Mouse (Mus musculus) G1E (cell line): Measurements from ENCODE around the gene Snai1. TPM values are rescaled to one million over a fixed set of nuclear protein-coding genes. Genes with fewer than 3 reads are reported as not detected.

ENCODE experiments used
- ATAC-seq: 2 replicates; pipeline ENCODE4 v1.8.0; 2016; ENCODE audit warnings: mild to moderate bottlenecking; ENCODE audit not compliant: insufficient number of reproducible peaks, poor library complexity, low FRiP score, severe bottlenecking; ENCODE audit errors: extremely low read depth
- DNase-seq: peaks from one replicate; pipeline ENCODE4 v3.0.0; 2012; ENCODE audit warnings: low spot score
- H3K27me3 ChIP-seq: 2 replicates; pipeline ENCODE4 v1.6.1; 2012; ENCODE audit warnings: mild to moderate bottlenecking, low read length, inconsistent platforms; ENCODE audit not compliant: insufficient read depth
- H3K36me3 ChIP-seq: replicated peaks from 2 replicates; pipeline ENCODE3; 2012; ENCODE audit warnings: mild to moderate bottlenecking, inconsistent platforms
- H3K4me1 ChIP-seq: 2 replicates; pipeline ENCODE4 v1.6.1; 2012; ENCODE audit warnings: low read depth, low read length, inconsistent platforms, mixed read lengths; ENCODE audit not compliant: insufficient read depth
- H3K4me3 ChIP-seq: 2 replicates; pipeline ENCODE4 v1.5.1; 2012; ENCODE audit warnings: low read depth, mild to moderate bottlenecking, inconsistent platforms, low read length, moderate library complexity, mixed read lengths
- H3K9me3 ChIP-seq: replicated peaks from 2 replicates; pipeline ENCODE4 v1.6.1; 2012; ENCODE audit warnings: inconsistent platforms
- CTCF ChIP-seq: IDR thresholded peaks from 2 replicates; pipeline ENCODE4 v1.5.1; 2012; ENCODE audit warnings: low read depth, low read length, inconsistent platforms, mixed read lengths
- GATA1 ChIP-seq: IDR thresholded peaks from 2 replicates; pipeline ENCODE4 v1.6.1; 2012; ENCODE audit warnings: borderline replicate concordance, low read length, inconsistent platforms, mixed read lengths
- GATA2 ChIP-seq: IDR thresholded peaks from 2 replicates; pipeline ENCODE4 v1.6.1; 2012; ENCODE audit warnings: low read depth, low read length, inconsistent platforms, borderline replicate concordance
- POLR2AphosphoS5 ChIP-seq: IDR thresholded peaks from 2 replicates; pipeline ENCODE4 v1.6.1; 2012; ENCODE audit warnings: low read depth, low read length, inconsistent platforms; ENCODE audit not compliant: insufficient replicate concordance
- TAL1 ChIP-seq: conservative IDR thresholded peaks from 2 replicates; pipeline ENCODE4 v1.6.1; 2012; ENCODE audit warnings: low read depth, low read length, inconsistent platforms, mixed read lengths
- polyA plus RNA-seq: library from polyadenylated mRNA; stranded (reverse); fragments of >175 nt; gene quantifications from 2 replicates; pipeline ENCODE4 v1.2.3, GENCODE M21; 2012
- total RNA-seq, 2 experiments: library from RNA; stranded (forward) in 1 of 2; stranded (reverse) in 1 of 2; fragments of 200-1000 nt in 1 of 2; fragments of >200 nt in 1 of 2; fragmentation: Nextera tagmentation in 1 of 2; gene quantifications; 2 replicates each; pipeline ENCODE4 v1.2.3; 2014 to 2017

Snai1 gene
- total and polyA plus RNA-seq, 3 experiments = not detected

DNA sequence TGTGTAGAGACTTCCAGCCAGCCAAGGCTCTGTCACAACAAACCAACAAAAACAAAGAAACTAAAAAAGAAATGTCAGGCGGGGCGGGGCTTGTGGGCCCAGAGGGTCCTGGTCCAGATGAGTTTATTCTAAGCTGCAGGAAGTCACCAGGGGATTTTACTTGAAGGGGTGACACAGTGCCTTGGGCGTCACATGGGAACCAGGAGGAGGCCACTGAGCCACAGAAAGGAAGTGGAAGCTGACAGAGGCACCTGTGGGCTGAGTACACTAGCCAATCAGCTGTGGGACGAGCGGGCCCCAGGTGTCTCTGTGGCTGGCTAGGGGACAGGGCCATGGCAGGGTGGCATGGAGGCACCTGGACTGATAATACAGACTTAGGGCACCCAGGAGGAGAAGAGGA, 17.8 kb downstream of the Snai1 start:
- TF ChIP-seq POLR2AphosphoS5 = no peak
- no peak for TF ChIP-seq GATA2
- TF ChIP-seq GATA1 = no peak
- TF ChIP-seq CTCF = no peak
- TF ChIP-seq TAL1 = no peak
- no peak for DNase-seq
- 0 out of 2 replicates have a peak, but pooled peaks cover 3% of the 10 kb centered on the region for H3K4me1 ChIP-seq
- H3K27me3 ChIP-seq = peaks cover 8% of the 10 kb centered on the region; the same call in 1 of the 2 replicates
- no peaks in the 10 kb centered on the region for H3K9me3 ChIP-seq
- ATAC-seq = no peak
- H3K4me3 ChIP-seq = no peak overlapping the region
- H3K36me3 ChIP-seq = no peaks in the 10 kb centered on the region

DNA sequence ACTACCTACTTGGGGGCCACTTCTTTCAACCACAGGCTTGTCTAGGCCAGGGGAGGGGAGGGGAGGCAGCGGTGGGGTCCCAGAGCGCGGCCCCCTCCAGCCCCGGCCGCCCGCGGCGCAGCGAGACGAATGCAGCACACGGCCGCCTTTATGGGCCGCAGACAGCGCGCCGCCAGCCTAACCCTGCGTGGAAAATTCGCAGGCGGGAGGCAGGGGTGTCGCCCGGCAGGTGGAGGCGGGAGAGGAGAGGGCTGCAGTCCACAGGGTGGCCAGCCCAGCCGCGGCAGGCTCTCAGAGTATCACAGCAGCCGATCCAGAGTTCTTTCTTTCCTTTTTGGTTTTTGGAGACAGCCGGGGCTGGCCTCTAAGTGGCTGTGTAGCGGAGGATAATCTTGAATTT, 21.4 kb downstream of the Snai1 start:
- no peaks in the 10 kb centered on the region for H3K9me3 ChIP-seq
- ATAC-seq (no peak), DNase-seq (no peak)
- peaks cover 3% of the 10 kb centered on the region; the same call in 1 of the 2 replicates for H3K4me1 ChIP-seq
- no peak for TF ChIP-seq GATA1
- no peak for TF ChIP-seq GATA2
- TF ChIP-seq TAL1 = no peak
- no peak for TF ChIP-seq CTCF
- no peak for TF ChIP-seq POLR2AphosphoS5
- H3K4me3 ChIP-seq = no peak overlapping the region
- H3K36me3 ChIP-seq = no peaks in the 10 kb centered on the region
- H3K27me3 ChIP-seq = peaks cover 7% of the 10 kb centered on the region; the same call in 1 of the 2 replicates

DNA sequence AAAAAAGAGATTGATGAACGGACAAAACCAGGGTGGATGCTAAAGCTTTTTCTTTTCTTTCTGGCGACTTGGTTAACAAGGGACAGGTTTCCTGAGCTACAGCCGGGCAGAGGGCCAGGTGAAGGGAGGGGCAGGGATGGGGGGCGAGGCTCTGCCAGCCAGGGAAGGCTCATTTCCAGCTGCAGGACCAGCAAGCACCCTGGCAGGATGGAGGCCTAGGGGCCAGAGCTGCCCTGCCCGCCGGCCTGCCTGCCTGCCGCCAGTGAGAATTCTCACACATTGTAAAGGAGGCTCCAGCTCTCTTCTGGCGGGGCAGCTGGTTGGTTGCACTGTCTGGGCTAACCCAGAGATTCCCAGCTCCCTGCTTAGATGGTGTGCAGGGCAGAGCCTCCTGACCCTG, 24.1 kb downstream of the Snai1 start:
- TF ChIP-seq TAL1 = no peak
- TF ChIP-seq GATA1 = no peak
- TF ChIP-seq POLR2AphosphoS5 = no peak
- no peak for TF ChIP-seq GATA2
- TF ChIP-seq CTCF = no peak
- Histone ChIP-seq H3K4me1 (peaks cover 9% of the 10 kb centered on the region), H3K9me3 (no peaks in the 10 kb centered on the region), H3K4me3 (no peak overlapping the region), H3K36me3 (no peaks in the 10 kb centered on the region), H3K27me3 (peaks cover 12% of the 10 kb centered on the region; the same call in 1 of the 2 replicates)
- ATAC-seq = no peak
- DNase-seq = no peak

DNA sequence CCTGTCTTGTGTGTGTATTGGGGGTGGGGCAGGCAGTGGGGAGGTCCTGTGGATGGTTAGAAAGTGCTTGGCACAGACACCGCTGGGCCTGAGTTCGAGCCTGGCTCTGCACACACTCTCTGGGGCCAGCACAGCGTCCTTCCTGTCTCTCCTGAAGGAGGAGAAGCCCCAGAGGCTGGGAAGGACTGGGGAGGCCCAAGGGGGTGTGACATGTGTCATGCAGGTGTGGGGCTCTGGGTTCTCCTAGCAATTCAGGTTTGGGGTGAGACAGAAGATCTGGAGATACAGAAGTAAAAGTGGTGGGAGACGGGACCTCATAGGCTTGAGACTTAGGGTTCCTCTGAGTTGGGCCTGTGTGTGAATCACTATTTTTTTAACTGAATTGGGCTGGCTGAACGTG, 25.0 kb downstream of the Snai1 start:
- H3K4me3 ChIP-seq = no peak overlapping the region
- DNase-seq (no peak), ATAC-seq (no peak)
- TF ChIP-seq CTCF = no peak
- no peak for TF ChIP-seq TAL1
- no peak for TF ChIP-seq POLR2AphosphoS5
- TF ChIP-seq GATA2 = no peak
- TF ChIP-seq GATA1 = no peak
- peaks cover 13% of the 10 kb centered on the region; the same call in 1 of the 2 replicates for H3K27me3 ChIP-seq
- peaks cover 9% of the 10 kb centered on the region for H3K4me1 ChIP-seq
- H3K36me3 ChIP-seq = no peaks in the 10 kb centered on the region
- no peaks in the 10 kb centered on the region for H3K9me3 ChIP-seq

DNA sequence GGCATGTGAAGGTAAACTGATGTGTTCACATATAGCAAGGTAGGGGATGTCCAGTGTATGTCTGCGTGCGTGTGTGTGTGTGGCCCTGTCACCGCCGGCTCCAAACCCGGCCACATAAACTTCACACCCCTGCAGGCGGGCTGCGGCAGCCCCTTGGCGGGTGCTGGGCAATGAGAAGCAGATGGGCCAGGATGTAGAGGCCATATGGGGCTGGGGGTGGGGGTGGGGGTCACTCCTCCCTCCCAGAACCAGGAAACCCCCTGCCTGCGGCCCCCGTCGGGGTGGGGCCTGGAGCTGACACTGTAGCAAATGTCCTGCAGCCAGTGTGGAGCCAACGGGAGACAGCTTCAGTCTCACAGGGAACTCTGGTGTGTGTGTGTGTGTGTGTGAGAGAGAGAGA, 25.7 kb downstream of the Snai1 start:
- Histone ChIP-seq H3K27me3 (peaks cover 16% of the 10 kb centered on the region; the same call in 1 of the 2 replicates), H3K4me1 (peaks cover 6% of the 10 kb centered on the region), H3K9me3 (no peaks in the 10 kb centered on the region), H3K4me3 (no peak overlapping the region), H3K36me3 (no peaks in the 10 kb centered on the region)
- ATAC-seq (no peak), DNase-seq (no peak)
- TF ChIP-seq POLR2AphosphoS5 (no peak), GATA2 (no peak), TAL1 (no peak), GATA1 (no peak), CTCF (no peak)

DNA sequence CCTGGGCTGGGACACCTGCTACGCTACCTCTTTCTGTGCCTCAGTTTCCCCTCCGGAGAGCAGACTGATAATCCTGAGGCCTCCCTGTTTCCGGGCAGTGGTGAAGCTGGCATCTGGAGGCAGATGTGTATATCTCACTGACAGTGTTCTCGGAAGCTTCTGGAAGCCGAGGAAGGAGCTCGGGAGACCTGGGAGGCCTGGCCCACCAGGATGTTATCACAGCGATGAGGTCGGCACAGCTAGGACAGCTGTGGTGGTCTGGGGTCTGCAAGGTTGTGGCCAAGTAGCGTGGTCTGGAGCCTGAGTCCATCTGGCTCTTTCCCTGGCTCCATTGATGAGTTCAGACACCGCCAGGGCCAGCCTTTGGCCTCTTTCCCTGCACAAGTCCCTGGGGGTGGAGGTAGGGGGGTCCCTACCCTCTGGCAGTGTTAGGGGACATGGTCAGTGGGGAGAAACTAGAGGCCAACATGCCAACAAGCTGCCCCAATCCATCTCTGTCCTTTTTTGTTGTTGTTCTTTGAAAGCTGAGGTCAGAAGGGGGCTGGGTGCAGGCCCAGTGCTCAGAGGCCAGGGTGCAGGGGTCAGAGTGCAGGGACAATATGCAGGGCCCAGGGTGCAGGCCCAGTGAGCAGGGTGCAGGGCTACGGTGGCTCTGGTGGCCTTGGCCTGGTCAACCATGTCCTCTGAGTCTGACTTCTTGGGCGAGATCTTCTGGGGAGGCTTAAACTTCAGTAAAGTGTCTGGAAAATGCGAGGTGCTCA, 26.7 kb downstream of the Snai1 start:
- H3K36me3 ChIP-seq = no peaks in the 10 kb centered on the region
- H3K9me3 ChIP-seq = no peaks in the 10 kb centered on the region
- H3K4me3 ChIP-seq = peak overlapping the region; percentile 1; the same call in 1 of the 2 replicates
- DNase-seq (no peak), ATAC-seq (no peak)
- TF ChIP-seq POLR2AphosphoS5 (no peak), GATA1 (no peak), TAL1 (no peak), GATA2 (no peak), CTCF (no peak)
- H3K27me3 ChIP-seq = peaks cover 20% of the 10 kb centered on the region
- peaks cover 6% of the 10 kb centered on the region for H3K4me1 ChIP-seq
